Mouse (Mus musculus) frontal cortex, adult (tissue): ENCODE results near the gene Hnrnpa0.
"Not testable (repeated sequence)": the region's sequence is repeated elsewhere in the genome, so short reads cannot be mapped to it uniquely, and the experiment has no call there.

Source experiments
- ATAC-seq: cut with Nextera tagmentation; 2 replicates; pipeline ENCODE4 v1.9.2; 2017; ENCODE audit warnings: mild to moderate bottlenecking, moderate library complexity, mixed read lengths; ENCODE audit not compliant: low TSS enrichment

Gene Hnrnpa0

GRCm38 (mm10) chr13:58128396-58128767 lies at the start of gene Hnrnpa0:
Hnrnpa0 (minus strand) TSS chr13:58128556.
- peak; percentile 71 for ATAC-seq

- ATAC-seq = no peak
Measured at GRCm38 (mm10) chr13:58177511-58178208, 49.3 kb upstream of the Hnrnpa0 start.

- ATAC-seq = no peak
Measured at GRCm38 (mm10) chr13:58176105-58176504, 47.7 kb upstream of the Hnrnpa0 start.

- ATAC-seq = no peak
Measured at GRCm38 (mm10) chr13:58168119-58168518, 39.8 kb upstream of the Hnrnpa0 start.

- ATAC-seq = no peak
Measured at GRCm38 (mm10) chr13:58163343-58163742, 35.0 kb upstream of the Hnrnpa0 start.

GRCm38 (mm10) chr13:58160761-58161160 lies 32.4 kb upstream of the Hnrnpa0 start:
- no peak for ATAC-seq

GRCm38 (mm10) chr13:58158099-58158912 lies 29.9 kb upstream of the Hnrnpa0 start:
- ATAC-seq = peak; percentile 64

- peak; percentile 83 for ATAC-seq
Measured at GRCm38 (mm10) chr13:58157447-58158098, 29.2 kb upstream of the Hnrnpa0 start, which contains the start of gene Idnk. Idnk (plus strand) TSS chr13:58157649.

GRCm38 (mm10) chr13:58157036-58157435 lies 28.7 kb upstream of the Hnrnpa0 start:
- 0 out of 2 replicates have a peak, but pooled peaks have one; percentile 25 for ATAC-seq

GRCm38 (mm10) chr13:58156031-58156430 lies 27.7 kb upstream of the Hnrnpa0 start:
- ATAC-seq = no peak

- no peak for ATAC-seq
Measured at GRCm38 (mm10) chr13:58150442-58150841, 22.1 kb upstream of the Hnrnpa0 start.

- ATAC-seq = no peak
Measured at GRCm38 (mm10) chr13:58149629-58150028, 21.3 kb upstream of the Hnrnpa0 start.

GRCm38 (mm10) chr13:58149033-58149558 lies 20.7 kb upstream of the Hnrnpa0 start:
- ATAC-seq = no peak

- peak; percentile 99 for ATAC-seq
Measured at GRCm38 (mm10) chr13:58148256-58148831, 20.0 kb upstream of the Hnrnpa0 start.

- ATAC-seq = no peak
Measured at GRCm38 (mm10) chr13:58147760-58148159, 19.4 kb upstream of the Hnrnpa0 start.

- not testable (repeated sequence) for ATAC-seq
Measured at GRCm38 (mm10) chr13:58146603-58147002, 18.2 kb upstream of the Hnrnpa0 start.

- ATAC-seq = no peak
Measured at GRCm38 (mm10) chr13:58131692-58132091, 3.3 kb upstream of the Hnrnpa0 start.

GRCm38 (mm10) chr13:58129687-58130246 lies 1.4 kb upstream of the Hnrnpa0 start:
- ATAC-seq = no peak

- ATAC-seq = peak; percentile 92
Measured at GRCm38 (mm10) chr13:58128768-58129671, 664 bp upstream of the Hnrnpa0 start.

GRCm38 (mm10) chr13:58127766-58128361 lies 492 bp downstream of the Hnrnpa0 start:
- peak; percentile 36 for ATAC-seq
